Mouse (Mus musculus) C3H10T1/2 (cell line): ENCODE measurements around the gene Ntrk2. TPM values are rescaled to one million over a fixed set of nuclear protein-coding genes. Genes with fewer than 3 reads are reported as not detected.

Source experiments
- polyA plus RNA-seq, 2 experiments: library from polyadenylated mRNA; unstranded; fragments of >200 nt; fragmentation: generic; extraction: Trizol; gene quantifications; one replicate each; pipeline ENCODE4 v1.2.1; 2012; ENCODE audit warnings: missing spikeins in 2 of 2

Ntrk2 gene
- under 1 TPM in 1 of 2 experiments, not detected in 1; 0.01 TPM for polyA plus RNA-seq

GRCm38 (mm10) chr13:58806397-58806892 lies at the start of gene Ntrk2:
TSS of gene Ntrk2 (plus strand) at chr13:58806569.

Other genes with a start within 250 kb of the Ntrk2 start
- gene Slc28a3, start 195.7 kb upstream of the Ntrk2 start, polyA plus RNA-seq, result under 1 TPM; 0.01 TPM